Comparison of ENCODE assay signal across 15 mouse cellular contexts in the genomic region with DNA sequence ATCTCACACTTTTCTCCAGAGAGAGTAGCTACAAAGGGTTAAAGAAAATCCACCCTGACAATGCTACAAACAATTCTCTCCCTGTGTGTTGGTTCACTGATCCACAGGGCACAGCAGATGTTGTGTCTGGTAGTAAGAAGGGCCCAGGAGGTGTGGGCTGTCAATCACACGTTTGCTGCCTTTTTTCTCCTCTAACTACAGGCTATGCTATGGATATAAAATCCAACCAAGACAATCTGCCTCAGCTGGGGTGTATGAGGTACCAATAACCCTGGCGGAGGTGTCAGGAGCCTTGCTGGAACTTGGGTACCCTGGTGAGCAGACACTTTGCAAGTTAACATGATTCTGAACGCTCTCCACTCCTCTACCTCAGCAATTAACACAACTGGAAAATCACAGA.
DNase-seq lines count a peak whose midpoint lies in the region; ATAC-seq and TF ChIP-seq lines count a peak whose summit lies in the region.
"Had no signal": no experiment of that assay in that cellular context is flagged by ENCODE, and none has a peak within 500 bp of the region (broad histone marks: within the 10 kb centered on the region; RNA-seq: fewer than 3 reads in every experiment).

No protein-coding gene starts in this region.

- no peaks in the 10 kb centered on the region for H3K27me3 ChIP-seq in forebrain, embryonic 12.5 days
- no peaks in the 10 kb centered on the region for H3K27me3 ChIP-seq in hindbrain, embryonic 16.5 days (replicated peaks; ENCODE audit: control insufficient read depth, insufficient read depth, low read length)
- no peaks in the 10 kb centered on the region for H3K27me3 ChIP-seq in neural tube, embryonic 11.5 days (ENCODE audit: control insufficient read depth, insufficient read depth, low read length)
- no peaks in the 10 kb centered on the region for H3K27me3 ChIP-seq in kidney, adult 2 months (replicated peaks; ENCODE audit: control insufficient read depth, insufficient read depth, low read length)
- H3K27me3 ChIP-seq: heart, embryonic 13.5 days; kidney, embryonic 15.5 days had no signal

- peak overlapping the region; percentile 74 for H3K27ac ChIP-seq in forebrain, embryonic 12.5 days
- no peak overlapping the region for H3K27ac ChIP-seq in hindbrain, embryonic 16.5 days (ENCODE audit: low read depth, low read length)
- peak overlapping the region; percentile 3; the same call in 1 of the 2 replicates for H3K27ac ChIP-seq in neural tube, embryonic 11.5 days (ENCODE audit: low read depth, low read length)
- no peak overlapping the region for H3K27ac ChIP-seq in kidney, adult 2 months (ENCODE audit: insufficient read depth, low read depth, low read length)
- H3K27ac ChIP-seq: heart, embryonic 13.5 days; kidney, embryonic 15.5 days had no signal

- peak; percentile 74 for DNase-seq in embryo, embryonic 10.5 days (ENCODE audit: low spot score)
- DNase-seq in neural tube, embryonic 11.5 days (ENCODE audit: low spot score) = peak; percentile 51
- no peak for DNase-seq in adrenal gland, adult (ENCODE audit: inconsistent age in 2 of 2, low spot score in 1 of 2)
- no peak for DNase-seq in cerebellum, postnatal 36 days
- no peak for DNase-seq in spleen, postnatal 36 days (ENCODE audit: low spot score in 2 of 2)
- no peak for DNase-seq in kidney, adult 2 months
- DNase-seq: cerebellum, adult 8-10 months; gastrocnemius, postnatal 10 days; layer of hippocampus, adult 9-11 months; right cerebral cortex, postnatal 14 days; thymus, adult 18-20 months had no signal

- no peak overlapping the region for H3K4me3 ChIP-seq in forebrain, embryonic 12.5 days (replicated peaks)
- H3K4me3 ChIP-seq in hindbrain, embryonic 16.5 days (ENCODE audit: low read length) = no peak overlapping the region
- H3K4me3 ChIP-seq in neural tube, embryonic 11.5 days (ENCODE audit: low read depth, low read length) = no peak overlapping the region
- no peak overlapping the region for H3K4me3 ChIP-seq in kidney, adult 2 months (ENCODE audit: insufficient read depth, low read depth, low read length)
- H3K4me3 ChIP-seq: heart, embryonic 13.5 days; kidney, embryonic 15.5 days had no signal

- 9% methylated on average over 3 of the region's 3 CpGs for WGBS in forebrain, embryonic 12.5 days
- 8% methylated on average over 3 of the region's 3 CpGs for WGBS in hindbrain, embryonic 16.5 days
- 6% methylated on average over 3 of the region's 3 CpGs for whole genome bisulfite sequencing in neural tube, embryonic 11.5 days
- 28% methylated on average over 3 of the region's 3 CpGs for WGBS in kidney, adult 2 months

- TF ChIP-seq CTCF in kidney, adult 2 months (conservative IDR thresholded peaks at IDR 0.05; ENCODE audit: insufficient read depth, insufficient read length, low read depth, low read length) = no peak

- H3K9ac ChIP-seq in forebrain, embryonic 12.5 days = no peak overlapping the region
- no peak overlapping the region for H3K9ac ChIP-seq in hindbrain, embryonic 16.5 days (ENCODE audit: low read depth, low read length)
- no peak overlapping the region for H3K9ac ChIP-seq in neural tube, embryonic 11.5 days (ENCODE audit: low read length)
- H3K9ac ChIP-seq: heart, embryonic 13.5 days; kidney, embryonic 15.5 days had no signal

- no peaks in the 10 kb centered on the region; the same call in 1 of the 2 replicates for H3K9me3 ChIP-seq in forebrain, embryonic 12.5 days
- H3K9me3 ChIP-seq in hindbrain, embryonic 16.5 days (ENCODE audit: control insufficient read depth, low read length) = no peaks in the 10 kb centered on the region
- no peaks in the 10 kb centered on the region for H3K9me3 ChIP-seq in neural tube, embryonic 11.5 days (ENCODE audit: control insufficient read depth, low read length)
- H3K9me3 ChIP-seq: heart, embryonic 13.5 days; kidney, embryonic 15.5 days had no signal

- H3K4me1 ChIP-seq in forebrain, embryonic 12.5 days = peaks cover 10% of the 10 kb centered on the region
- no peaks in the 10 kb centered on the region for H3K4me1 ChIP-seq in hindbrain, embryonic 16.5 days (ENCODE audit: control insufficient read depth, insufficient read depth, low read depth, low read length)
- H3K4me1 ChIP-seq in neural tube, embryonic 11.5 days (ENCODE audit: control insufficient read depth, insufficient read depth, low read length) = peaks cover 3% of the 10 kb centered on the region; the same call in 1 of the 2 replicates
- H3K4me1 ChIP-seq in kidney, adult 2 months (ENCODE audit: control insufficient read depth, insufficient read depth, low read length) = no peaks in the 10 kb centered on the region
- H3K4me1 ChIP-seq: heart, embryonic 13.5 days; kidney, embryonic 15.5 days had no signal

- no peaks in the 10 kb centered on the region for H3K36me3 ChIP-seq in forebrain, embryonic 12.5 days (replicated peaks)
- no peaks in the 10 kb centered on the region for H3K36me3 ChIP-seq in hindbrain, embryonic 16.5 days (ENCODE audit: control insufficient read depth, insufficient read depth, low read length)
- no peaks in the 10 kb centered on the region for H3K36me3 ChIP-seq in neural tube, embryonic 11.5 days (ENCODE audit: control insufficient read depth, insufficient read depth, low read length)
- no peaks in the 10 kb centered on the region for H3K36me3 ChIP-seq in kidney, adult 2 months (ENCODE audit: control insufficient read depth, insufficient read depth, low read length)
- H3K36me3 ChIP-seq: heart, embryonic 13.5 days; kidney, embryonic 15.5 days had no signal

- no peak overlapping the region for H3K4me2 ChIP-seq in forebrain, embryonic 12.5 days
- no peak overlapping the region for H3K4me2 ChIP-seq in hindbrain, embryonic 16.5 days (ENCODE audit: low read length)
- H3K4me2 ChIP-seq in neural tube, embryonic 11.5 days (ENCODE audit: low read depth) = no peak overlapping the region
- H3K4me2 ChIP-seq: heart, embryonic 13.5 days; kidney, embryonic 15.5 days had no signal

- peak; percentile 92 for ATAC-seq in forebrain, embryonic 12.5 days (ENCODE audit: low FRiP score)
- peak; percentile 65; the same call in 1 of the 2 replicates for ATAC-seq in hindbrain, embryonic 16.5 days
- peak; percentile 86 for ATAC-seq in neural tube, embryonic 11.5 days (ENCODE audit: insufficient read depth, low FRiP score, low TSS enrichment)

- no peak for TF ChIP-seq POLR2A in kidney, adult 2 months (IDR thresholded peaks at IDR 0.05; ENCODE audit: low read depth, low read length)

Comparison
In these comparisons a context has a peak if more than half of its experiments do, and no peak if none do; other contexts are left out.
1. DNase-seq: peak in embryo, embryonic 10.5 days (single experiment) and neural tube, embryonic 11.5 days (single experiment); none in adrenal gland, adult (0 of 2), cerebellum, postnatal 36 days (0 of 2), spleen, postnatal 36 days (0 of 2) and kidney, adult 2 months (single experiment).
2. H3K27ac ChIP-seq: peak in forebrain, embryonic 12.5 days (single experiment) and neural tube, embryonic 11.5 days (single experiment); none in hindbrain, embryonic 16.5 days (single experiment) and kidney, adult 2 months (single experiment).
3. Peak in every context shown above with its lines, with median percentiles within 50 percentile points of each other: ATAC-seq.